Mouse (Mus musculus) skeletal muscle tissue, adult 2 months (tissue): Measurements from ENCODE around the gene Gm45234.
"Not testable (repeated sequence)": the region's sequence is repeated elsewhere in the genome, so short reads cannot be mapped to it uniquely, and the experiment has no call there.

Experiments used
- DNase-seq: peaks from one replicate; pipeline ENCODE4 v3.0.0-alpha.2; 2012; ENCODE audit warnings: low read depth, low spot score

Gene Gm45234

GRCm38 (mm10) chr6:124755831-124756595 is at the start of gene Gm45234, which contains the start of gene Atn1:
Gene Gm45234, minus strand, starts transcription at chr6:124756021.
Gene Atn1, minus strand, starts transcription at chr6:124756524.
- DNase-seq = peak; percentile 62

- no peak for DNase-seq
Observed at GRCm38 (mm10) chr6:124804341-124804740, 48.5 kb upstream of the Gm45234 start.

GRCm38 (mm10) chr6:124803691-124804090 is 47.9 kb upstream of the Gm45234 start:
- DNase-seq = not testable (repeated sequence)

GRCm38 (mm10) chr6:124803061-124803460 is 47.2 kb upstream of the Gm45234 start:
- no peak for DNase-seq

- not testable (repeated sequence) for DNase-seq
Observed at GRCm38 (mm10) chr6:124802400-124802799, 46.6 kb upstream of the Gm45234 start.

- no peak for DNase-seq
Observed at GRCm38 (mm10) chr6:124796200-124796599, 40.4 kb upstream of the Gm45234 start.

- no peak for DNase-seq
Observed at GRCm38 (mm10) chr6:124795781-124796180, 40.0 kb upstream of the Gm45234 start.

- DNase-seq = no peak
Observed at GRCm38 (mm10) chr6:124791911-124792310, 36.1 kb upstream of the Gm45234 start.

GRCm38 (mm10) chr6:124790121-124790520 is 34.3 kb upstream of the Gm45234 start:
- no peak for DNase-seq

GRCm38 (mm10) chr6:124789519-124789918 is 33.7 kb upstream of the Gm45234 start:
- DNase-seq = no peak

GRCm38 (mm10) chr6:124787722-124788121 is 31.9 kb upstream of the Gm45234 start:
- no peak for DNase-seq

GRCm38 (mm10) chr6:124786756-124787420 is 31.1 kb upstream of the Gm45234 start:
- DNase-seq = no peak

GRCm38 (mm10) chr6:124782436-124782835 is 26.6 kb upstream of the Gm45234 start:
- no peak for DNase-seq

- no peak for DNase-seq
Observed at GRCm38 (mm10) chr6:124780917-124781316, 25.1 kb upstream of the Gm45234 start.

GRCm38 (mm10) chr6:124779984-124780416 is 24.2 kb upstream of the Gm45234 start:
- DNase-seq = no peak

GRCm38 (mm10) chr6:124779222-124779983 is 23.6 kb upstream of the Gm45234 start, which contains the start of gene Lrrc23:
Gene Lrrc23, minus strand, starts transcription at chr6:124779727.
- no peak for DNase-seq

GRCm38 (mm10) chr6:124770511-124770910 is 14.7 kb upstream of the Gm45234 start:
- DNase-seq = no peak

GRCm38 (mm10) chr6:124770013-124770412 is 14.2 kb upstream of the Gm45234 start:
- DNase-seq = no peak

- DNase-seq = no peak
Observed at GRCm38 (mm10) chr6:124769101-124769765, 13.4 kb upstream of the Gm45234 start, which contains the start of gene Eno2. Gene Eno2, minus strand, starts transcription at chr6:124769673.

- no peak for DNase-seq
Observed at GRCm38 (mm10) chr6:124768704-124769044, 12.9 kb upstream of the Gm45234 start.

- DNase-seq = no peak
Observed at GRCm38 (mm10) chr6:124767920-124768703, 12.3 kb upstream of the Gm45234 start.
